Mouse (Mus musculus): Measurements from ENCODE around the gene Myo10. TPM values are rescaled to one million over a fixed set of nuclear protein-coding genes. Genes with fewer than 3 reads are reported as not detected.

Gene Myo10
- total and polyA plus RNA-seq, 2 experiments from 2014 or later = 29.2 to 30.0 TPM

- DNase-seq (ENCODE audit: low spot score) (no peak), ATAC-seq (no peak)
- Histone ChIP-seq H3K27ac (no peak overlapping the region), H3K9me3 (ENCODE audit: low read length) (no peaks in the 10 kb centered on the region), H3K27me3 (ENCODE audit: insufficient read depth, low read length) (no peaks in the 10 kb centered on the region), H3K4me2 (ENCODE audit: low read depth, low read length) (no peak overlapping the region), H3K4me3 (ENCODE audit: low read length) (no peak overlapping the region), H3K4me1 (ENCODE audit: insufficient read depth, low read length) (peaks cover 3% of the 10 kb centered on the region; the same call in 1 of the 2 replicates), H3K36me3 (ENCODE audit: insufficient read depth, low read length) (no peaks in the 10 kb centered on the region), H3K9ac (replicated peaks; ENCODE audit: low read length) (no peak overlapping the region)
- WGBS = 51% methylated on average over 9 of the region's 9 CpGs
- TF ChIP-seq CTCF (IDR thresholded peaks at IDR 0.05; ENCODE audit: low read depth) = no peak
Observed at GRCm38 (mm10) chr15:25688424-25689283, 66.3 kb downstream of the Myo10 start.

GRCm38 (mm10) chr15:25689477-25689876 lies 67.2 kb downstream of the Myo10 start:
- no peak overlapping the region for H3K27ac ChIP-seq
- WGBS = 67% methylated on average over 8 of the region's 8 CpGs
- no peak overlapping the region for H3K4me2 ChIP-seq (ENCODE audit: low read depth, low read length)
- no peak overlapping the region for H3K4me3 ChIP-seq (ENCODE audit: low read length)
- TF ChIP-seq CTCF (IDR thresholded peaks at IDR 0.05; ENCODE audit: low read depth) = no peak
- H3K4me1 ChIP-seq (ENCODE audit: insufficient read depth, low read length) = peaks cover 3% of the 10 kb centered on the region; the same call in 1 of the 2 replicates
- no peaks in the 10 kb centered on the region for H3K9me3 ChIP-seq (ENCODE audit: low read length)
- no peak overlapping the region for H3K9ac ChIP-seq (replicated peaks; ENCODE audit: low read length)
- H3K36me3 ChIP-seq (ENCODE audit: insufficient read depth, low read length) = no peaks in the 10 kb centered on the region
- peak; percentile 49 for ATAC-seq
- no peak for DNase-seq (ENCODE audit: low spot score)
- H3K27me3 ChIP-seq (ENCODE audit: insufficient read depth, low read length) = no peaks in the 10 kb centered on the region

- DNase-seq (ENCODE audit: low spot score) (peak; percentile 46), ATAC-seq (peak; percentile 60)
- H3K4me1 ChIP-seq (ENCODE audit: insufficient read depth, low read length) = peaks cover 3% of the 10 kb centered on the region; the same call in 1 of the 2 replicates
- H3K27ac ChIP-seq = peak overlapping the region; percentile 11; the same call in 1 of the 2 replicates
- no peak overlapping the region for H3K9ac ChIP-seq (replicated peaks; ENCODE audit: low read length)
- H3K9me3 ChIP-seq (ENCODE audit: low read length) = no peaks in the 10 kb centered on the region
- WGBS = 21% methylated on average over 15 of the region's 15 CpGs
- no peaks in the 10 kb centered on the region for H3K27me3 ChIP-seq (ENCODE audit: insufficient read depth, low read length)
- H3K36me3 ChIP-seq (ENCODE audit: insufficient read depth, low read length) = no peaks in the 10 kb centered on the region
- H3K4me3 ChIP-seq (ENCODE audit: low read length) = no peak overlapping the region
- TF ChIP-seq CTCF (IDR thresholded peaks at IDR 0.05; ENCODE audit: low read depth) = peak; percentile 62
- no peak overlapping the region for H3K4me2 ChIP-seq (ENCODE audit: low read depth, low read length)
Observed at GRCm38 (mm10) chr15:25690066-25690745, 67.9 kb downstream of the Myo10 start.

GRCm38 (mm10) chr15:25690746-25691105 lies 68.4 kb downstream of the Myo10 start:
- 70% methylated on average over 4 of the region's 4 CpGs for WGBS
- no peaks in the 10 kb centered on the region for H3K9me3 ChIP-seq (ENCODE audit: low read length)
- no peaks in the 10 kb centered on the region for H3K27me3 ChIP-seq (ENCODE audit: insufficient read depth, low read length)
- no peak for DNase-seq (ENCODE audit: low spot score)
- no peak overlapping the region for H3K4me3 ChIP-seq (ENCODE audit: low read length)
- no peak for ATAC-seq
- no peak overlapping the region for H3K4me2 ChIP-seq (ENCODE audit: low read depth, low read length)
- H3K27ac ChIP-seq = no peak overlapping the region
- H3K4me1 ChIP-seq (ENCODE audit: insufficient read depth, low read length) = peaks cover 3% of the 10 kb centered on the region; the same call in 1 of the 2 replicates
- TF ChIP-seq CTCF (IDR thresholded peaks at IDR 0.05; ENCODE audit: low read depth) = no peak
- H3K9ac ChIP-seq (replicated peaks; ENCODE audit: low read length) = no peak overlapping the region
- H3K36me3 ChIP-seq (ENCODE audit: insufficient read depth, low read length) = no peaks in the 10 kb centered on the region

GRCm38 (mm10) chr15:25692254-25692950 lies 70.1 kb downstream of the Myo10 start:
- 51% methylated on average over 21 of the region's 21 CpGs for WGBS
- H3K4me2 ChIP-seq (ENCODE audit: low read depth, low read length) = no peak overlapping the region

GRCm38 (mm10) chr15:25693708-25694107 lies 71.4 kb downstream of the Myo10 start:
- H3K9ac ChIP-seq (replicated peaks; ENCODE audit: low read length) = no peak overlapping the region
- 83% methylated on average over 11 of the region's 11 CpGs for whole genome bisulfite sequencing
- H3K9me3 ChIP-seq (ENCODE audit: low read length) = no peaks in the 10 kb centered on the region
- no peak overlapping the region for H3K4me3 ChIP-seq (ENCODE audit: low read length)
- H3K36me3 ChIP-seq (ENCODE audit: insufficient read depth, low read length) = no peaks in the 10 kb centered on the region
- ATAC-seq = no peak
- no peaks in the 10 kb centered on the region for H3K27me3 ChIP-seq (ENCODE audit: insufficient read depth, low read length)
- no peak for TF ChIP-seq CTCF (IDR thresholded peaks at IDR 0.05; ENCODE audit: low read depth)
- no peak for DNase-seq (ENCODE audit: low spot score)
- H3K27ac ChIP-seq = no peak overlapping the region
- peaks cover 3% of the 10 kb centered on the region; the same call in 1 of the 2 replicates for H3K4me1 ChIP-seq (ENCODE audit: insufficient read depth, low read length)
- H3K4me2 ChIP-seq (ENCODE audit: low read depth, low read length) = no peak overlapping the region

More at GRCm38 (mm10) chr15:25692254-25692950, 70.1 kb downstream of the Myo10 start:
- Histone ChIP-seq H3K27me3 (ENCODE audit: insufficient read depth, low read length) (no peaks in the 10 kb centered on the region), H3K27ac (no peak overlapping the region), H3K9me3 (ENCODE audit: low read length) (no peaks in the 10 kb centered on the region), H3K36me3 (ENCODE audit: insufficient read depth, low read length) (no peaks in the 10 kb centered on the region), H3K4me3 (ENCODE audit: low read length) (no peak overlapping the region), H3K9ac (replicated peaks; ENCODE audit: low read length) (no peak overlapping the region), H3K4me1 (ENCODE audit: insufficient read depth, low read length) (peaks cover 3% of the 10 kb centered on the region; the same call in 1 of the 2 replicates)
- TF ChIP-seq CTCF (IDR thresholded peaks at IDR 0.05; ENCODE audit: low read depth) = no peak
- DNase-seq (ENCODE audit: low spot score) (no peak), ATAC-seq (no peak)

Data from hindbrain, postnatal 0 days (tissue).